Mouse (Mus musculus): ENCODE data around the gene Zfp36l2. TPM values are rescaled to one million over a fixed set of nuclear protein-coding genes. Genes with fewer than 3 reads are reported as not detected.

Zfp36l2 gene
- total and polyA plus RNA-seq, 2 experiments from 2014 or later = 5.1 to 9.6 TPM

GRCm38 (mm10) chr17:84145826-84146287 lies 41.9 kb downstream of the Zfp36l2 start:
- H3K4me3 ChIP-seq (ENCODE audit: low read depth, low read length) = no peak overlapping the region
- TF ChIP-seq CTCF (IDR thresholded peaks at IDR 0.05; ENCODE audit: low read depth) = no peak
- 25% methylated on average over 10 of the region's 10 CpGs for WGBS

GRCm38 (mm10) chr17:84144762-84145599 lies 42.8 kb downstream of the Zfp36l2 start:
- Histone ChIP-seq H3K9ac (no peak overlapping the region), H3K27me3 (ENCODE audit: insufficient read depth, low read length) (no peaks in the 10 kb centered on the region), H3K4me3 (ENCODE audit: low read depth, low read length) (no peak overlapping the region), H3K36me3 (ENCODE audit: insufficient read depth) (no peaks in the 10 kb centered on the region), H3K9me3 (ENCODE audit: low read length) (no peaks in the 10 kb centered on the region), H3K4me1 (ENCODE audit: insufficient read depth) (no peaks in the 10 kb centered on the region), H3K27ac (ENCODE audit: low read depth, low read length) (no peak overlapping the region), H3K4me2 (ENCODE audit: low read depth) (no peak overlapping the region)
- DNase-seq (no peak), ATAC-seq (no peak)
- 77% methylated on average over 5 of the region's 5 CpGs for WGBS
- TF ChIP-seq CTCF (IDR thresholded peaks at IDR 0.05; ENCODE audit: low read depth) = no peak

More at GRCm38 (mm10) chr17:84145826-84146287, 41.9 kb downstream of the Zfp36l2 start:
- Histone ChIP-seq H3K4me2 (ENCODE audit: low read depth) (no peak overlapping the region), H3K9ac (no peak overlapping the region), H3K27me3 (ENCODE audit: insufficient read depth, low read length) (no peaks in the 10 kb centered on the region), H3K4me1 (ENCODE audit: insufficient read depth) (no peaks in the 10 kb centered on the region), H3K27ac (ENCODE audit: low read depth, low read length) (no peak overlapping the region), H3K36me3 (ENCODE audit: insufficient read depth) (no peaks in the 10 kb centered on the region), H3K9me3 (ENCODE audit: low read length) (no peaks in the 10 kb centered on the region)
- DNase-seq (no peak), ATAC-seq (no peak)

DNA sequence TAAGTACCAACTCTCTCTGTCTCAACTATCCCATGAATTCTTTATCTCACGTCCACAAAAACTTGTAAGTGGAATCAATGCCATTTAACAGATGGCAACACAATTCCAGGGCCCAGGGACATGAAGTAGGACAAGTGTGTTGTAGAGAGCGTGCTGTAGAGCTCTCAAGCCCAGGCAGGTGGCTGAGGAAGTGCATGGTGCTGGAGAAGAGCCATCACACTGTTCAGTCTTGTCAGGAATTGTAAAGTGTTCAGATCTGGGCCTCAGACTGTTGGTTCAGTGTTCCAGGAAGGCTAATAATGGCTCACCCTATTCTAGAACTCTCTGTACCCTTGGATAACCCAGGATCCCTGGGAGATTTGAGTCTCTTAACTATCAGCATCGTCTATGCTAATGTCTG lies 43.6 kb downstream of the Zfp36l2 start:
- H3K9ac ChIP-seq = no peak overlapping the region
- DNase-seq (no peak), ATAC-seq (no peak)
- no peaks in the 10 kb centered on the region for H3K36me3 ChIP-seq (ENCODE audit: insufficient read depth)
- no peak for TF ChIP-seq CTCF (IDR thresholded peaks at IDR 0.05; ENCODE audit: low read depth)
- H3K27ac ChIP-seq (ENCODE audit: low read depth, low read length) = no peak overlapping the region
- H3K4me1 ChIP-seq (ENCODE audit: insufficient read depth) = no peaks in the 10 kb centered on the region
- H3K9me3 ChIP-seq (ENCODE audit: low read length) = no peaks in the 10 kb centered on the region
- 87% methylated on average over 3 of the region's 3 CpGs for WGBS
- H3K4me3 ChIP-seq (ENCODE audit: low read depth, low read length) = no peak overlapping the region
- H3K4me2 ChIP-seq (ENCODE audit: low read depth) = no peak overlapping the region
- no peaks in the 10 kb centered on the region for H3K27me3 ChIP-seq (ENCODE audit: insufficient read depth, low read length)

DNA sequence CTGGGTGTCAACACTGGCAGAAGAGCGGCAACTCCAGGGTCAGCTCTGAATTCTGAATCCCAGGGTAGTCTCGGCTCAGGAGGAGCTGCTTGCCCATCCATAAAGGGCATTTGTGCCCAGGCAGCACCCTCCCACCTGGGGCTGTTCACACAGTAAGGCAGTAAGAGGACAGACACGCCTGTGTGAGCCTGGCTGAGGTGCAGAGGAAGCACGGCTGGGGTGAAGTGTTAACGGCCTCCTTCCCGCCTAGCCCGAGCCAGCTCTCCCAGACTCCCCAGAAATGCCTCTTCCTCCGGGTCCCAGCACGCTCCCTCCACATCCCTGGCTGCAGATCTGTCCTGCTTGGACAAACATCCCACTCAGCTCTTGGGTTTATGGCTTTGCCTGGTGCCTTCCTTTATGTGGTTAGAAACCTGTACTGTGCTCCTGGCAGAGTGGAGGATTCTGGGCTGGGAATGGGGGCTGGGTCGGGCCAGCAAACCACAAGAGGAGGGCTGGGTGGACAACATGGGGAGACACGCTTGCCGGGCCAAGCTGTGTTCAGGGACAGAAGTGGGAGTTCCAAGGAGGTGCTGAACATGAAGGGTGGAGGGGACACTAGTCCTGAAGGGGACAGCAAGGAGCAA lies 44.4 kb downstream of the Zfp36l2 start:
- Histone ChIP-seq H3K4me1 (ENCODE audit: insufficient read depth) (no peaks in the 10 kb centered on the region), H3K9ac (no peak overlapping the region), H3K27ac (ENCODE audit: low read depth, low read length) (no peak overlapping the region), H3K4me2 (ENCODE audit: low read depth) (no peak overlapping the region), H3K9me3 (ENCODE audit: low read length) (no peaks in the 10 kb centered on the region), H3K27me3 (ENCODE audit: insufficient read depth, low read length) (no peaks in the 10 kb centered on the region), H3K4me3 (ENCODE audit: low read depth, low read length) (no peak overlapping the region), H3K36me3 (ENCODE audit: insufficient read depth) (no peaks in the 10 kb centered on the region)
- WGBS = 55% methylated on average over 12 of the region's 12 CpGs
- no peak for ATAC-seq
- DNase-seq = no peak
- TF ChIP-seq CTCF (IDR thresholded peaks at IDR 0.05; ENCODE audit: low read depth) = no peak

DNA sequence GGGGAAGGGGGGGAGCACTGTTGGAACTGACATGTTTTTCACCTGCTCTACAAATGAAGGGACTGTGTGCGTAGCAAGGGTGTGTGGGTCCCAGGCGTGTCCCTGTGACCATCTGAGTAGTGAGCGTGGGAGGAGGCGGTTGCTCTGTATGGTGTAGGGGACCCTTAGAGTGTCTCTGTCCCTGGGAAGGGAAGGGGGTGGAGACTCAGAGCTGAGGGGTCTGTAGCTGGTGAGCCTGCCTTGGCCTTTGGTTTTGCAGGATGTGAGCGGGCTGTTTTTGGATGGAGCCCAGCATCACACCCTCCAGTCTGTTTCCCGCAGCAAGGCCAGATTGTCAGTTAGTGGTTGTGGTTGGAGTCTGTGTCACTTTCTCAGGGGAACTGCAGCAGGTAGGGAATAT lies 46.1 kb downstream of the Zfp36l2 start:
- Histone ChIP-seq H3K27ac (ENCODE audit: low read depth, low read length) (no peak overlapping the region), H3K4me3 (ENCODE audit: low read depth, low read length) (no peak overlapping the region), H3K4me2 (ENCODE audit: low read depth) (no peak overlapping the region), H3K9ac (no peak overlapping the region), H3K36me3 (ENCODE audit: insufficient read depth) (no peaks in the 10 kb centered on the region), H3K27me3 (ENCODE audit: insufficient read depth, low read length) (no peaks in the 10 kb centered on the region), H3K4me1 (ENCODE audit: insufficient read depth) (no peaks in the 10 kb centered on the region), H3K9me3 (ENCODE audit: low read length) (no peaks in the 10 kb centered on the region)
- DNase-seq (no peak), ATAC-seq (no peak)
- no peak for TF ChIP-seq CTCF (IDR thresholded peaks at IDR 0.05; ENCODE audit: low read depth)
- 78% methylated on average over 6 of the region's 6 CpGs for WGBS

- no peak overlapping the region for H3K4me2 ChIP-seq (ENCODE audit: low read depth)
- H3K27me3 ChIP-seq (ENCODE audit: insufficient read depth, low read length) = no peaks in the 10 kb centered on the region
- no peak for TF ChIP-seq CTCF (IDR thresholded peaks at IDR 0.05; ENCODE audit: low read depth)
- H3K4me3 ChIP-seq (ENCODE audit: low read depth, low read length) = no peak overlapping the region
- H3K4me1 ChIP-seq (ENCODE audit: insufficient read depth) = no peaks in the 10 kb centered on the region
- no peaks in the 10 kb centered on the region for H3K36me3 ChIP-seq (ENCODE audit: insufficient read depth)
- H3K9me3 ChIP-seq (ENCODE audit: low read length) = no peaks in the 10 kb centered on the region
- H3K9ac ChIP-seq = no peak overlapping the region
- ATAC-seq (no peak), DNase-seq (no peak)
- H3K27ac ChIP-seq (ENCODE audit: low read depth, low read length) = no peak overlapping the region
- WGBS = 80% methylated on average over 10 of the region's 10 CpGs
These were observed 46.8 kb downstream of the Zfp36l2 start for GRCm38 (mm10) chr17:84140822-84141507.
